Mouse (Mus musculus) erythroblast, embryonic 14.5 days (primary cell): ENCODE data around the gene Hhip. TPM values are rescaled to one million over a fixed set of nuclear protein-coding genes. Genes with fewer than 3 reads are reported as not detected.

Experiments used
- H3K27me3 ChIP-seq: 2 replicates; pipeline ENCODE4 v1.6.1; 2012; ENCODE audit warnings: inconsistent platforms; ENCODE audit not compliant: control insufficient read depth
- H3K36me3 ChIP-seq: 2 replicates; pipeline ENCODE4 v1.6.1; 2012; ENCODE audit warnings: mild to moderate bottlenecking, inconsistent platforms; ENCODE audit not compliant: control insufficient read depth
- H3K4me1 ChIP-seq: 2 replicates; pipeline ENCODE4 v1.6.1; 2012; ENCODE audit warnings: inconsistent platforms; ENCODE audit not compliant: control insufficient read depth
- H3K4me3 ChIP-seq: replicated peaks from 2 replicates; pipeline ENCODE3; 2012; ENCODE audit warnings: moderate library complexity, mild to moderate bottlenecking, inconsistent platforms
- H3K9me3 ChIP-seq: 2 replicates; pipeline ENCODE4 v1.6.1; 2012; ENCODE audit warnings: low read length, inconsistent platforms, mixed read lengths; ENCODE audit not compliant: control insufficient read depth
- GATA1 ChIP-seq: IDR thresholded peaks from 2 replicates; pipeline ENCODE4 v1.6.1; 2012; ENCODE audit warnings: low read length, inconsistent platforms, mixed read lengths
- TAL1 ChIP-seq: IDR thresholded peaks from 3 replicates; pipeline ENCODE4 v1.6.1; 2012; ENCODE audit warnings: low read length, inconsistent platforms, mixed read lengths
- polyA plus RNA-seq: library from polyadenylated mRNA; stranded (reverse); fragments of >175 nt; gene quantifications from 2 replicates; pipeline ENCODE4 v1.2.3, GENCODE M21; 2012

The Hhip gene
- polyA plus RNA-seq, 1 experiment, result not detected

- Histone ChIP-seq H3K9me3 (no peaks in the 10 kb centered on the region), H3K27me3 (no peaks in the 10 kb centered on the region), H3K4me1 (no peaks in the 10 kb centered on the region), H3K36me3 (no peaks in the 10 kb centered on the region), H3K4me3 (no peak overlapping the region)
- TF ChIP-seq GATA1 (no peak), TAL1 (no peak)
Measured at GRCm38 (mm10) chr8:80049256-80050005, 8.4 kb downstream of the Hhip start.

GRCm38 (mm10) chr8:80048256-80048655 lies 9.6 kb downstream of the Hhip start:
- H3K4me3 ChIP-seq, result no peak overlapping the region
- no peak for TF ChIP-seq GATA1
- TF ChIP-seq TAL1, result no peak
- no peaks in the 10 kb centered on the region for H3K4me1 ChIP-seq
- no peaks in the 10 kb centered on the region for H3K9me3 ChIP-seq
- H3K36me3 ChIP-seq, result no peaks in the 10 kb centered on the region
- no peaks in the 10 kb centered on the region for H3K27me3 ChIP-seq

GRCm38 (mm10) chr8:80037644-80038253 lies 20.1 kb downstream of the Hhip start:
- Histone ChIP-seq H3K36me3 (no peaks in the 10 kb centered on the region), H3K4me1 (no peaks in the 10 kb centered on the region), H3K9me3 (no peaks in the 10 kb centered on the region), H3K27me3 (no peaks in the 10 kb centered on the region), H3K4me3 (no peak overlapping the region)
- no peak for TF ChIP-seq TAL1
- TF ChIP-seq GATA1, result no peak

GRCm38 (mm10) chr8:80032604-80033003 lies 25.2 kb downstream of the Hhip start:
- no peaks in the 10 kb centered on the region for H3K36me3 ChIP-seq
- H3K4me1 ChIP-seq, result no peaks in the 10 kb centered on the region
- no peaks in the 10 kb centered on the region for H3K9me3 ChIP-seq
- no peak overlapping the region for H3K4me3 ChIP-seq
- TF ChIP-seq TAL1 (no peak), GATA1 (no peak)
- no peaks in the 10 kb centered on the region for H3K27me3 ChIP-seq

- TF ChIP-seq TAL1 (no peak), GATA1 (no peak)
- no peak overlapping the region for H3K4me3 ChIP-seq
- no peaks in the 10 kb centered on the region for H3K9me3 ChIP-seq
- H3K36me3 ChIP-seq, result no peaks in the 10 kb centered on the region
- no peaks in the 10 kb centered on the region for H3K4me1 ChIP-seq
- H3K27me3 ChIP-seq, result no peaks in the 10 kb centered on the region
Measured at GRCm38 (mm10) chr8:80031330-80032293, 26.2 kb downstream of the Hhip start.

GRCm38 (mm10) chr8:80029631-80030030 lies 28.2 kb downstream of the Hhip start:
- no peak for TF ChIP-seq TAL1
- TF ChIP-seq GATA1, result no peak
- Histone ChIP-seq H3K27me3 (no peaks in the 10 kb centered on the region), H3K4me3 (no peak overlapping the region), H3K36me3 (no peaks in the 10 kb centered on the region), H3K9me3 (no peaks in the 10 kb centered on the region), H3K4me1 (no peaks in the 10 kb centered on the region)

GRCm38 (mm10) chr8:80020469-80020868 lies 37.3 kb downstream of the Hhip start:
- TF ChIP-seq GATA1 (no peak), TAL1 (no peak)
- H3K36me3 ChIP-seq, result no peaks in the 10 kb centered on the region
- no peak overlapping the region for H3K4me3 ChIP-seq
- H3K4me1 ChIP-seq, result no peaks in the 10 kb centered on the region
- no peaks in the 10 kb centered on the region for H3K27me3 ChIP-seq
- H3K9me3 ChIP-seq, result no peaks in the 10 kb centered on the region

- H3K36me3 ChIP-seq, result no peaks in the 10 kb centered on the region
- no peak for TF ChIP-seq TAL1
- no peak for TF ChIP-seq GATA1
- no peak overlapping the region for H3K4me3 ChIP-seq
- H3K9me3 ChIP-seq, result no peaks in the 10 kb centered on the region
- H3K27me3 ChIP-seq, result no peaks in the 10 kb centered on the region
- no peaks in the 10 kb centered on the region for H3K4me1 ChIP-seq
Measured at GRCm38 (mm10) chr8:80015818-80016217, 42.0 kb downstream of the Hhip start.

- no peak overlapping the region for H3K4me3 ChIP-seq
- H3K27me3 ChIP-seq, result no peaks in the 10 kb centered on the region
- no peaks in the 10 kb centered on the region for H3K9me3 ChIP-seq
- H3K36me3 ChIP-seq, result no peaks in the 10 kb centered on the region
- no peak for TF ChIP-seq GATA1
- no peak for TF ChIP-seq TAL1
- no peaks in the 10 kb centered on the region for H3K4me1 ChIP-seq
Measured at GRCm38 (mm10) chr8:80004421-80004820, 53.4 kb downstream of the Hhip start.
